Mouse (Mus musculus) forebrain, postnatal 0 days (tissue): ENCODE results near the gene Tubd1. TPM values are rescaled to one million over a fixed set of nuclear protein-coding genes. Genes with fewer than 3 reads are reported as not detected.

ENCODE experiments used
- ATAC-seq: fragments of 200-750 bp; cut with Nextera tagmentation; 2 replicates; pipeline ENCODE4 v1.8.0; 2017; ENCODE audit warnings: mild to moderate bottlenecking, moderate library complexity
- DNase-seq: peaks from one replicate; pipeline ENCODE4 v3.0.0-alpha.2; 2015
- H3K27ac ChIP-seq: fragments of 300-500 bp; sonication (generic); 2 replicates; pipeline ENCODE4 v1.5.1; 2014; ENCODE audit warnings: low read depth, mild to moderate bottlenecking, antibody characterized with exemption, low read length, moderate library complexity, mixed read lengths
- H3K27me3 ChIP-seq: fragments of 300-500 bp; sonication (generic); 2 replicates; pipeline ENCODE4 v1.6.1; 2014; ENCODE audit warnings: mild to moderate bottlenecking, low read length, mixed read lengths; ENCODE audit not compliant: insufficient read depth
- H3K36me3 ChIP-seq: fragments of 300-500 bp; sonication (generic); 2 replicates; pipeline ENCODE4 v1.6.1; 2014; ENCODE audit warnings: mild to moderate bottlenecking, moderate library complexity; ENCODE audit not compliant: insufficient read depth
- H3K4me1 ChIP-seq: fragments of 300-500 bp; sonication (generic); 2 replicates; pipeline ENCODE4 v1.6.1; 2014; ENCODE audit warnings: antibody characterized with exemption; ENCODE audit not compliant: insufficient read depth
- H3K4me2 ChIP-seq: fragments of 300-500 bp; sonication (generic); 2 replicates; pipeline ENCODE4 v1.6.1; 2014; ENCODE audit warnings: low read depth, mild to moderate bottlenecking, moderate library complexity
- H3K4me3 ChIP-seq: fragments of 300-500 bp; sonication (generic); 2 replicates; pipeline ENCODE4 v1.5.1; 2014; ENCODE audit warnings: low read depth, low read length, mixed read lengths
- H3K9ac ChIP-seq: fragments of 300-500 bp; sonication (generic); 2 replicates; pipeline ENCODE4 v1.6.1; 2014; ENCODE audit warnings: mild to moderate bottlenecking
- H3K9me3 ChIP-seq: fragments of 300-500 bp; sonication (generic); 2 replicates; pipeline ENCODE4 v1.6.1; 2016; ENCODE audit warnings: low read length
- CTCF ChIP-seq: sonication (generic); IDR thresholded peaks from 2 replicates; pipeline ENCODE4 v1.5.1; 2016; ENCODE audit warnings: antibody characterized with exemption, control low read depth, low read depth
- WGBS: fragments of 180-500 bp; shearing (Covaris S2); extraction: QIAGEN DNeasy Blood & Tissue Kit; methylation state at CpG from one replicate; pipeline ENCODE4 v1.1.7; 2014; 5-methylcytosine and 5-hydroxymethylcytosine counted together
- polyA plus RNA-seq: library from polyadenylated mRNA; unstranded; fragments of >200 nt; fragmentation: Nextera tagmentation; extraction: Ambion mirVana; gene quantifications from 2 replicates; pipeline ENCODE4 v1.2.1, GENCODE M21; 2015
- total RNA-seq: library from RNA; depleted of rRNA; stranded (reverse); fragments of >200 nt; gene quantifications from 2 replicates; pipeline ENCODE4 v1.2.3, GENCODE M21; 2014

Tubd1 gene
- total and polyA plus RNA-seq, 2 experiments from 2014 or later, result 3.1 to 8.0 TPM

- Histone ChIP-seq H3K36me3 (peaks cover 5% of the 10 kb centered on the region; the same call in 1 of the 2 replicates), H3K27ac (no peak overlapping the region), H3K27me3 (no peaks in the 10 kb centered on the region), H3K9me3 (no peaks in the 10 kb centered on the region), H3K4me1 (no peaks in the 10 kb centered on the region), H3K4me2 (no peak overlapping the region), H3K9ac (no peak overlapping the region), H3K4me3 (no peak overlapping the region)
- ATAC-seq (no peak), DNase-seq (no peak)
- no peak for TF ChIP-seq CTCF
- WGBS, result 86% methylated on average over 14 of the region's 14 CpGs
Measured at GRCm38 (mm10) chr11:86583990-86584897, 39.5 kb downstream of the Tubd1 start.

- Histone ChIP-seq H3K9me3 (no peaks in the 10 kb centered on the region), H3K36me3 (peaks cover 5% of the 10 kb centered on the region; the same call in 1 of the 2 replicates), H3K4me2 (no peak overlapping the region; the same call in 1 of the 2 replicates), H3K27me3 (no peaks in the 10 kb centered on the region), H3K4me1 (no peaks in the 10 kb centered on the region), H3K9ac (no peak overlapping the region), H3K4me3 (no peak overlapping the region), H3K27ac (no peak overlapping the region)
- TF ChIP-seq CTCF, result no peak
- 60% methylated on average over 7 of the region's 7 CpGs for WGBS
- DNase-seq (no peak), ATAC-seq (no peak)
Measured at GRCm38 (mm10) chr11:86584898-86585597, 40.3 kb downstream of the Tubd1 start.

GRCm38 (mm10) chr11:86585598-86585984, 40.8 kb downstream of the Tubd1 start:
- no peaks in the 10 kb centered on the region for H3K9me3 ChIP-seq
- WGBS, result 38% methylated on average over 3 of the region's 3 CpGs
- no peaks in the 10 kb centered on the region for H3K4me1 ChIP-seq
- no peak for TF ChIP-seq CTCF
- no peak overlapping the region; the same call in 1 of the 2 replicates for H3K4me2 ChIP-seq
- no peaks in the 10 kb centered on the region for H3K27me3 ChIP-seq
- DNase-seq, result no peak
- no peak overlapping the region for H3K27ac ChIP-seq
- ATAC-seq, result no peak
- no peak overlapping the region for H3K9ac ChIP-seq
- no peak overlapping the region for H3K4me3 ChIP-seq
- peaks cover 5% of the 10 kb centered on the region; the same call in 1 of the 2 replicates for H3K36me3 ChIP-seq

GRCm38 (mm10) chr11:86586177-86586867, 41.5 kb downstream of the Tubd1 start:
- no peak for TF ChIP-seq CTCF
- DNase-seq (no peak), ATAC-seq (no peak)
- H3K9me3 ChIP-seq, result no peaks in the 10 kb centered on the region
- 0 out of 2 replicates have a peak overlapping the region, but pooled peaks have one; percentile 10 for H3K9ac ChIP-seq
- H3K4me3 ChIP-seq, result peak overlapping the region; percentile 14
- WGBS, result 30% methylated on average over 12 of the region's 12 CpGs
- H3K4me2 ChIP-seq, result peak overlapping the region; percentile 11
- no peaks in the 10 kb centered on the region for H3K4me1 ChIP-seq
- H3K36me3 ChIP-seq, result peaks cover 5% of the 10 kb centered on the region; the same call in 1 of the 2 replicates
- H3K27ac ChIP-seq, result no peak overlapping the region
- no peaks in the 10 kb centered on the region for H3K27me3 ChIP-seq

GRCm38 (mm10) chr11:86586868-86587792, 42.3 kb downstream of the Tubd1 start:
- H3K36me3 ChIP-seq, result peaks cover 5% of the 10 kb centered on the region; the same call in 1 of the 2 replicates
- H3K9me3 ChIP-seq, result no peaks in the 10 kb centered on the region
- peak overlapping the region; percentile 11 for H3K4me2 ChIP-seq
- no peaks in the 10 kb centered on the region for H3K27me3 ChIP-seq
- 0 out of 2 replicates have a peak overlapping the region, but pooled peaks have one; percentile 10 for H3K9ac ChIP-seq
- no peak for DNase-seq
- TF ChIP-seq CTCF, result no peak
- H3K27ac ChIP-seq, result no peak overlapping the region
- H3K4me3 ChIP-seq, result peak overlapping the region; percentile 14
- peak; percentile 40; the same call in 1 of the 2 replicates for ATAC-seq
- no peaks in the 10 kb centered on the region for H3K4me1 ChIP-seq
- WGBS, result 22% methylated on average over 15 of the region's 15 CpGs

- H3K4me1 ChIP-seq, result no peaks in the 10 kb centered on the region
- TF ChIP-seq CTCF, result no peak
- no peak for ATAC-seq
- peaks cover 5% of the 10 kb centered on the region; the same call in 1 of the 2 replicates for H3K36me3 ChIP-seq
- no peak overlapping the region for H3K27ac ChIP-seq
- no peak overlapping the region for H3K9ac ChIP-seq
- WGBS, result 44% methylated on average over 7 of the region's 7 CpGs
- H3K9me3 ChIP-seq, result no peaks in the 10 kb centered on the region
- no peak for DNase-seq
- no peaks in the 10 kb centered on the region for H3K27me3 ChIP-seq
- no peak overlapping the region for H3K4me3 ChIP-seq
- no peak overlapping the region for H3K4me2 ChIP-seq
Measured at GRCm38 (mm10) chr11:86587830-86588229, 43.0 kb downstream of the Tubd1 start.
